Mouse (Mus musculus): ENCODE data around the gene Gm44805.

Gene Gm44805

DNA sequence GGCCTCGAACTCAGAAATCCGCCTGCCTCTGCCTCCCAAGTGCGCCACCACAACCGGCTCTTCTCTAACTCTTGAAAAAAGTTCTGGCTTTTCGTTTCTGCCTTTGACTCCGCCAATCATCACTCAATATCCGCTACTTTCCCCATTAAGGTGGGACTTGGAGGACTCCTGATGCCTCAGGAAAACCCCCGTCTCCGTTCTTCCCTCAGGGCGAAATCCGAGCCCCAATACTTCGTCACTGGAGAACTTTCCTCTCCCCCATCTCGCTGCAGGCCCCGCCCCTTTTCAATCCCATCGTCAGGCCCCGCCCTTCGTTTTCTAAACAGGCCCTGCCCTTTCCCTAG is 53.1 kb downstream of the Gm44805 start:
- DNase-seq: no peak

DNA sequence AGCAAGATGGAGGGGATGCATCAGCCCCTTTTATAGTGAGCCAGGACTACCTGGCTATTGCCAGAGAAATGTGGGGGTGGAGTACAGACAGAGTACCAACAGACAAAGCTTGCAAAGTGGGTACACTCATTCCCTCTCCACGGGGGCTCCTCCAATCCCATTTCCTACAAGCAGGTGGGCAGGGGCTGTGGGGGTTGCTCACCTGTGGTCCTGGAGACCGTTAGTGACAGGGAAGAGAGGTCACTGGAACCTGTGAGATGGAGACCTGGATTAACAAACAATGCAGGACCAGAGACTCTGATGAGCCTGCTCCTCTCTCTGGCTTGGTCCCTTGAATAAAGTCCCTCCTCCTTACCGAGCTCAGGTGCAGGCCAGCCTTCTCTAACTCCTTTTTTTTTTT is 53.5 kb downstream of the Gm44805 start:
- no peak for DNase-seq

DNA sequence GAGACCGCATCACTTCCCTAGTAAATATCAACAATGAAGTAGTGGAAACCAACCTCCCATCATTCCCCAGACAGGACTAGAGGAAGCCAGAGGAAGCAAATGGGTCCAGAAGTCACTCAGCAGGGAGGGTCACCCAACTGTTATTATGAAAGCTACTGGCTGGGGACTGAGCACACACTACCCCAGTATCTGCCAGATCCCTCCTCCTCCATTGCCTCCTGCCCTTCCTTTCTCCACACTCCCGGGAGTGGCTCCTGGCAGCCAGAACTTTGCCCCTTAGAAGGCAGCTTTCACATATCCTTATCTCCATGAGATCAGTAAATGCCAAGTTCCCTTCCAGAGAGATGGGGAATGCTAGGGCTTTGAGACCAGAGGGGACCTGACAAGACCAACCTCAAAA is 57.8 kb downstream of the Gm44805 start:
- no peak for DNase-seq

DNA sequence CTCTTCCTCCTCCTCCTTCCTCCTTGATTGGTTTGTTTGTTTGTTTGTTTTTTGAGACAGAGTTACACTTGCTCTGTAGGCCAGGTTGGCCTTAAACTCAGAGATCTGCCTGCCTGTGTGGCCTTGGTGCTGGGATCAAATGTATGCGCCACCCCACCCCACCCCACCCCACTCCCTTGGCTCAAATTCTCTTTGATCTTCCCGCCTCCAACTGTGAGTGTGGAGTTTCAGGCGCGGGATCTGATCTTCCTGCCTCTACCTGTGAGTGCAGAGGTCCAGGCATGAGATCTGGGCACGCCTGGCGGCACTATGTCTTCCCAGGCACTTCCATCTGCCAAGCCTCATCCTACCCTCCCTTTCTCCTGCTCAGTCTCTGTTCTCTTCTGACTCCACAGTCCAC is 59.0 kb downstream of the Gm44805 start:
- no peak for DNase-seq
